Mouse (Mus musculus) limb, embryonic 12.5 days (tissue): ENCODE results near the gene Malrd1. TPM values are rescaled to one million over a fixed set of nuclear protein-coding genes. Genes with fewer than 3 reads are reported as not detected.

Source experiments
- ATAC-seq: fragments of 200-750 bp; cut with Nextera tagmentation; 2 replicates; pipeline ENCODE4 v1.8.0; 2017; ENCODE audit warnings: low read depth, moderate TSS enrichment; ENCODE audit not compliant: insufficient number of reproducible peaks, insufficient read depth, low FRiP score, low TSS enrichment
- H3K27ac ChIP-seq: fragments of 300-500 bp; sonication (generic); 2 replicates; pipeline ENCODE4 v1.5.1; 2016; ENCODE audit warnings: mild to moderate bottlenecking, moderate library complexity
- H3K27me3 ChIP-seq: fragments of 300-500 bp; sonication (generic); 2 replicates; pipeline ENCODE4 v1.6.1; 2016; ENCODE audit warnings: mild to moderate bottlenecking, moderate library complexity
- H3K36me3 ChIP-seq: fragments of 300-500 bp; sonication (generic); 2 replicates; pipeline ENCODE4 v1.6.1; 2016; ENCODE audit warnings: mild to moderate bottlenecking, moderate library complexity
- H3K4me1 ChIP-seq: fragments of 300-500 bp; sonication (generic); replicated peaks from 2 replicates; pipeline ENCODE4 v1.6.1; 2016
- H3K4me2 ChIP-seq: fragments of 300-500 bp; sonication (generic); 2 replicates; pipeline ENCODE4 v1.6.1; 2016; ENCODE audit warnings: mild to moderate bottlenecking, moderate library complexity
- H3K4me3 ChIP-seq: fragments of 300-500 bp; sonication (generic); replicated peaks from 2 replicates; pipeline ENCODE4 v1.5.1; 2016; ENCODE audit warnings: mild to moderate bottlenecking
- H3K9ac ChIP-seq: fragments of 300-500 bp; sonication (generic); replicated peaks from 2 replicates; pipeline ENCODE4 v1.6.1; 2016; ENCODE audit warnings: mild to moderate bottlenecking, moderate library complexity
- H3K9me3 ChIP-seq: fragments of 300-500 bp; sonication (generic); 2 replicates; pipeline ENCODE4 v1.6.1; 2016; ENCODE audit warnings: mild to moderate bottlenecking, moderate library complexity
- WGBS: fragments of 180-500 bp; shearing (Covaris S2); methylation state at CpG from one replicate; pipeline ENCODE4 v1.1.7; 2016; 5-methylcytosine and 5-hydroxymethylcytosine counted together
- polyA plus RNA-seq: library from polyadenylated mRNA; unstranded; fragments of >200 nt; fragmentation: Nextera tagmentation; extraction: Ambion mirVana; gene quantifications from 2 replicates; pipeline ENCODE4 v1.2.1, GENCODE M21; 2016

Gene Malrd1
- 0.03 and 0.04 TPM in 2 replicates for polyA plus RNA-seq

- Histone ChIP-seq H3K9me3 (peaks cover 12% of the 10 kb centered on the region), H3K4me2 (no peak within 1 kb of the TSS), H3K36me3 (no peaks in the 10 kb centered on the region), H3K4me1 (no peaks in the 10 kb centered on the region), H3K27me3 (no peaks in the 10 kb centered on the region), H3K9ac (no peak within 1 kb of the TSS), H3K27ac (no peak within 1 kb of the TSS), H3K4me3 (no peak within 1 kb of the TSS)
- ATAC-seq, result no peak
- 69% methylated on average over 2 of the region's 2 CpGs for WGBS
These were observed at the start of gene Malrd1 for GRCm38 (mm10) chr2:15526241-15526924. Gene Malrd1, plus strand, starts transcription at chr2:15526479.

- H3K4me1 ChIP-seq, result no peaks in the 10 kb centered on the region
- H3K9me3 ChIP-seq, result no peaks in the 10 kb centered on the region
- H3K36me3 ChIP-seq, result no peaks in the 10 kb centered on the region
- WGBS, result 93% methylated on average over 1 of the region's 1 CpGs
- no peak overlapping the region for H3K4me2 ChIP-seq
- H3K27me3 ChIP-seq, result no peaks in the 10 kb centered on the region
- no peak overlapping the region for H3K27ac ChIP-seq
- H3K9ac ChIP-seq, result no peak overlapping the region
- H3K4me3 ChIP-seq, result no peak overlapping the region
- no peak for ATAC-seq
These were observed 12.4 kb downstream of the Malrd1 start for GRCm38 (mm10) chr2:15538643-15539042.

- Histone ChIP-seq H3K9me3 (no peaks in the 10 kb centered on the region), H3K4me3 (no peak overlapping the region), H3K36me3 (no peaks in the 10 kb centered on the region), H3K4me2 (no peak overlapping the region), H3K27me3 (no peaks in the 10 kb centered on the region), H3K27ac (no peak overlapping the region), H3K4me1 (no peaks in the 10 kb centered on the region), H3K9ac (no peak overlapping the region)
- ATAC-seq, result no peak
- WGBS, result 75% methylated on average over 4 of the region's 4 CpGs
These were observed 87.2 kb downstream of the Malrd1 start for GRCm38 (mm10) chr2:15613327-15613948.

- H3K9ac ChIP-seq, result no peak overlapping the region
- H3K4me2 ChIP-seq, result no peak overlapping the region
- H3K4me3 ChIP-seq, result no peak overlapping the region
- H3K4me1 ChIP-seq, result no peaks in the 10 kb centered on the region
- 84% methylated on average over 5 of the region's 5 CpGs for WGBS
- no peaks in the 10 kb centered on the region for H3K9me3 ChIP-seq
- no peaks in the 10 kb centered on the region for H3K36me3 ChIP-seq
- no peak for ATAC-seq
- no peak overlapping the region for H3K27ac ChIP-seq
- H3K27me3 ChIP-seq, result no peaks in the 10 kb centered on the region
These were observed 87.7 kb downstream of the Malrd1 start for GRCm38 (mm10) chr2:15614026-15614425.

- WGBS, result 86% methylated on average over 1 of the region's 1 CpGs
These were observed 109.5 kb downstream of the Malrd1 start for GRCm38 (mm10) chr2:15635761-15636160.

GRCm38 (mm10) chr2:15643864-15644263 is 117.6 kb downstream of the Malrd1 start:
- Histone ChIP-seq H3K4me1 (no peaks in the 10 kb centered on the region), H3K9ac (no peak overlapping the region), H3K4me2 (no peak overlapping the region), H3K9me3 (no peaks in the 10 kb centered on the region), H3K27me3 (no peaks in the 10 kb centered on the region), H3K27ac (no peak overlapping the region), H3K4me3 (no peak overlapping the region), H3K36me3 (no peaks in the 10 kb centered on the region)
- 79% methylated on average over 1 of the region's 1 CpGs for WGBS
- no peak for ATAC-seq

More at GRCm38 (mm10) chr2:15635761-15636160, 109.5 kb downstream of the Malrd1 start:
- Histone ChIP-seq H3K4me1 (no peaks in the 10 kb centered on the region), H3K4me2 (no peak overlapping the region), H3K36me3 (no peaks in the 10 kb centered on the region), H3K27ac (no peak overlapping the region), H3K27me3 (no peaks in the 10 kb centered on the region), H3K9me3 (no peaks in the 10 kb centered on the region), H3K9ac (no peak overlapping the region), H3K4me3 (no peak overlapping the region)
- no peak for ATAC-seq

GRCm38 (mm10) chr2:15656388-15656787 is 130.1 kb downstream of the Malrd1 start:
- Histone ChIP-seq H3K4me3 (no peak overlapping the region), H3K4me1 (no peaks in the 10 kb centered on the region), H3K9me3 (no peaks in the 10 kb centered on the region), H3K27ac (no peak overlapping the region), H3K36me3 (no peaks in the 10 kb centered on the region), H3K4me2 (no peak overlapping the region), H3K9ac (no peak overlapping the region), H3K27me3 (no peaks in the 10 kb centered on the region)
- WGBS, result 74% methylated on average over 1 of the region's 1 CpGs
- no peak for ATAC-seq

- H3K36me3 ChIP-seq, result no peaks in the 10 kb centered on the region
- H3K9me3 ChIP-seq, result no peaks in the 10 kb centered on the region
- 86% methylated on average over 3 of the region's 3 CpGs for WGBS
- H3K27me3 ChIP-seq, result no peaks in the 10 kb centered on the region
- no peak overlapping the region for H3K9ac ChIP-seq
- no peak overlapping the region for H3K4me2 ChIP-seq
- no peak overlapping the region for H3K4me3 ChIP-seq
- no peaks in the 10 kb centered on the region for H3K4me1 ChIP-seq
- ATAC-seq, result no peak
- no peak overlapping the region for H3K27ac ChIP-seq
These were observed 176.7 kb downstream of the Malrd1 start for GRCm38 (mm10) chr2:15702977-15703376.

- H3K4me1 ChIP-seq, result no peaks in the 10 kb centered on the region
- ATAC-seq, result no peak
- H3K27ac ChIP-seq, result no peak overlapping the region
- WGBS, result 81% methylated on average over 1 of the region's 1 CpGs
- H3K4me2 ChIP-seq, result no peak overlapping the region
- no peaks in the 10 kb centered on the region for H3K36me3 ChIP-seq
- H3K9me3 ChIP-seq, result no peaks in the 10 kb centered on the region
- H3K4me3 ChIP-seq, result no peak overlapping the region
- H3K9ac ChIP-seq, result no peak overlapping the region
- H3K27me3 ChIP-seq, result no peaks in the 10 kb centered on the region
These were observed 214.7 kb downstream of the Malrd1 start for GRCm38 (mm10) chr2:15740945-15741344.

- Histone ChIP-seq H3K9me3 (no peaks in the 10 kb centered on the region), H3K4me1 (no peaks in the 10 kb centered on the region), H3K4me2 (no peak overlapping the region), H3K27ac (no peak overlapping the region), H3K36me3 (no peaks in the 10 kb centered on the region), H3K4me3 (no peak overlapping the region), H3K9ac (no peak overlapping the region), H3K27me3 (no peaks in the 10 kb centered on the region)
- ATAC-seq, result no peak
- 76% methylated on average over 4 of the region's 4 CpGs for WGBS
These were observed 218.9 kb downstream of the Malrd1 start for GRCm38 (mm10) chr2:15744979-15745688.

GRCm38 (mm10) chr2:15784818-15785217 is 258.5 kb downstream of the Malrd1 start:
- no peak for ATAC-seq
- Histone ChIP-seq H3K4me1 (no peaks in the 10 kb centered on the region), H3K9me3 (no peaks in the 10 kb centered on the region), H3K4me2 (no peak overlapping the region), H3K27me3 (no peaks in the 10 kb centered on the region), H3K36me3 (no peaks in the 10 kb centered on the region), H3K27ac (no peak overlapping the region), H3K9ac (no peak overlapping the region), H3K4me3 (no peak overlapping the region)
- 82% methylated on average over 2 of the region's 2 CpGs for WGBS
